Mouse (Mus musculus): ENCODE measurements at regions not wholly inside any gene's neighbourhood (a gene's known extent, or its start where the extent isn't known, plus 50 kb on each side); places are given as distances from the start of the nearest gene placed in this dataset.

- DNase-seq: no peak
Measured at GRCm38 (mm10) chr1:143946933-143947332, 57.0 kb downstream of the Rgs2 start.

GRCm38 (mm10) chr1:143941465-143941864 is 62.5 kb downstream of the Rgs2 start:
- DNase-seq: peak; percentile 62

GRCm38 (mm10) chr1:143939511-143939910 is 64.5 kb downstream of the Rgs2 start:
- no peak for DNase-seq

GRCm38 (mm10) chr1:143938569-143938968 is 65.4 kb downstream of the Rgs2 start:
- no peak for DNase-seq

- DNase-seq: no peak
Measured at GRCm38 (mm10) chr1:143930798-143931197, 73.2 kb downstream of the Rgs2 start.

- no peak for DNase-seq
Measured at GRCm38 (mm10) chr1:143929567-143930165, 74.3 kb downstream of the Rgs2 start.

- no peak for DNase-seq
Measured at GRCm38 (mm10) chr1:143922499-143922898, 81.5 kb downstream of the Rgs2 start.

- DNase-seq: no peak
Measured at GRCm38 (mm10) chr1:143920256-143920655, 83.7 kb downstream of the Rgs2 start.

GRCm38 (mm10) chr1:143918949-143919348 is 85.0 kb downstream of the Rgs2 start:
- DNase-seq: peak; percentile 35

- no peak for DNase-seq
Measured at GRCm38 (mm10) chr1:143918146-143918774, 85.7 kb downstream of the Rgs2 start.

- peak; percentile 48 for DNase-seq
Measured at GRCm38 (mm10) chr1:143917623-143918022, 86.3 kb downstream of the Rgs2 start.

GRCm38 (mm10) chr1:143916587-143916986 is 87.4 kb downstream of the Rgs2 start:
- no peak for DNase-seq

GRCm38 (mm10) chr1:143912586-143912985 is 91.4 kb downstream of the Rgs2 start:
- no peak for DNase-seq

- no peak for DNase-seq
Measured at GRCm38 (mm10) chr1:143911230-143911629, 92.7 kb downstream of the Rgs2 start.

- DNase-seq: no peak
Measured at GRCm38 (mm10) chr1:143910530-143910929, 93.4 kb downstream of the Rgs2 start.

GRCm38 (mm10) chr1:143907312-143907711 is 96.6 kb downstream of the Rgs2 start:
- DNase-seq: no peak

- no peak for DNase-seq
Measured at GRCm38 (mm10) chr1:143906881-143907280, 97.1 kb downstream of the Rgs2 start.

- peak; percentile 16 for DNase-seq
Measured at GRCm38 (mm10) chr1:143903985-143904384, 100.0 kb downstream of the Rgs2 start.

- DNase-seq: no peak
Measured at GRCm38 (mm10) chr1:143903234-143903633, 100.7 kb downstream of the Rgs2 start.

GRCm38 (mm10) chr1:143901127-143901920 is 102.6 kb downstream of the Rgs2 start:
- no peak for DNase-seq

GRCm38 (mm10) chr1:143888510-143888909 is 111.4 kb downstream of the Uchl5 start:
- no peak for DNase-seq

GRCm38 (mm10) chr1:143888065-143888464 is 111.0 kb downstream of the Uchl5 start:
- no peak for DNase-seq

- DNase-seq: no peak
Measured at GRCm38 (mm10) chr1:143886014-143886413, 108.9 kb downstream of the Uchl5 start.
